Mouse (Mus musculus) heart, adult 8-10 months (tissue): ENCODE data around the gene Timm23. TPM values are rescaled to one million over a fixed set of nuclear protein-coding genes. Genes with fewer than 3 reads are reported as not detected.

Experiments used
- DNase-seq: peaks from one replicate; pipeline ENCODE4 v3.0.0; 2022; ENCODE audit warnings: low spot score
- total RNA-seq, 4 experiments: library from RNA; stranded (reverse); gene quantifications; 2 replicates each; pipeline ENCODE4 v1.2.4; 2022

The Timm23 gene
- total RNA-seq, 4 experiments from 2014 or later: 216 to 235 (median 228) TPM

DNA sequence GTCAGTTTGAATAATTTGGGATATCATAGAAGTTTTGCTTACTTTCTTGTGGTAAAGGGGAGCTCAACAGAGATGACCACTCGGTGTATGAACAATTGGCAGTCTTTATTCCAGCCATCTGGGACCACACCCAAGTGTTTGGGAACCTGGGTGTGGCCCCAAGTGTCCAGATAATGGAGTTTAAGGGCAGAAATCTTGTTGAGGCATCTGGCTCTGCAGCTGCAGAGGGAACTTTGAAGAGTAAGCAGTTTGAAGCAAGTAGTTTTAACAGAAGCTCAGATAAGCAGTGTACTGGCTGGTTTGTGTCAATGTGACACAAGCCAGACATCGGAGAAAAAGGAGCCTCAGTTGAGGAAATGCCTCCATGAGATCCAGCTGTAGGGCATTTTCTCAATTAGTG, 67.4 kb downstream of the Timm23 start:
- DNase-seq: peak; percentile 13

DNA sequence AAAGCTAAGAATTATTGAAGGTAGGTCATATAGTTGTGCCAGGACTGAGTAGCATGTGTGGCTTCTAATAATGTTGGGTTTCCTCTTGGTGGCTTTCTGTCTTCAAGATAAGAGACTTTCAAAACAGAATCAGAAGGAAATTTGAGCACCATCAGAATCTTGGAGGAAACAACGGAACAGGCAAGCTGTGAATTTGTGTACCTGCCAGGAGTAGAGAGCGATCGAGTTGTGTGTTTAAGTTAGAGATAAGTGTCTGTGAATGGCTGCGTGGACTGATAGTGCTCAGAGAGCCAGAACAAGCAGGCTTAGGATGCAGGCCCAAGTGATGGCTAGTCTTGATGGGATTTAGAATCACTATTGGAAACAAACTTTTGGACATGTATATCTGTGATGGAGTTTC, 69.9 kb downstream of the Timm23 start:
- no peak for DNase-seq

Other genes starting within 250 kb of the Timm23 start
- 10 to 100 TPM; 13.9 to 22.2 (median 18.3) TPM for gene Galnt15, start 172.9 kb downstream of the Timm23 start, total RNA-seq
- 10 to 100 TPM; 52.2 to 73.4 (median 56.4) TPM for gene Oxnad1, start 116.5 kb downstream of the Timm23 start, total RNA-seq
- gene Dph3, start 116.2 kb downstream of the Timm23 start, total RNA-seq: 10 to 100 TPM; 73.7 to 91.2 (median 82.8) TPM
- gene Msmb, start 59.9 kb downstream of the Timm23 start, total RNA-seq: not detected
- gene Ncoa4, start 42.0 kb downstream of the Timm23 start, total RNA-seq: 100 to 1,000 TPM; 120 to 145 (median 131) TPM
- gene Parg, start 51 bp upstream of the Timm23 start, total RNA-seq: 10 to 100 TPM; 15.4 to 21.4 (median 18.0) TPM
- 100 to 1,000 TPM in 1 of 4 experiments, 10 to 100 TPM in 3; 68.9 to 104 (median 88.7) TPM for gene Ogdhl, start 120.1 kb upstream of the Timm23 start, total RNA-seq
- gene 1700024G13Rik, start 186.5 kb upstream of the Timm23 start, total RNA-seq: not detected